In genomic region chr8:105893339-105893738, GRCm38 (mm10) we compare ENCODE assay signal across 7 mouse cellular contexts. TPM values are rescaled to one million over a fixed set of nuclear protein-coding genes. Genes with fewer than 3 reads are reported as not detected.
DNase-seq lines count a peak whose midpoint lies in the region; ATAC-seq and TF ChIP-seq lines count a peak whose summit lies in the region.

Gene Nrn1l, plus strand, starts transcription at chr8:105893567.

- no peaks in the 10 kb centered on the region for H3K27me3 ChIP-seq in hindbrain, embryonic 16.5 days (replicated peaks; ENCODE audit: control insufficient read depth, insufficient read depth, low read length)
- H3K27me3 ChIP-seq in lung, postnatal 0 days (replicated peaks; ENCODE audit: insufficient read depth, low read length): no peaks in the 10 kb centered on the region

- no peak within 1 kb of the TSS for H3K27ac ChIP-seq in hindbrain, embryonic 16.5 days (ENCODE audit: low read depth, low read length)
- H3K27ac ChIP-seq in lung, postnatal 0 days (ENCODE audit: low read length): no peak within 1 kb of the TSS

- peak; percentile 27 for TF ChIP-seq CTCF in lung, postnatal 0 days (IDR thresholded peaks at IDR 0.05)

- TF ChIP-seq EP300 in lung, postnatal 0 days (IDR thresholded peaks at IDR 0.05): no peak

- H3K4me2 ChIP-seq in hindbrain, embryonic 16.5 days (ENCODE audit: low read length): peak within 1 kb of the TSS; percentile 22; the same call in 1 of the 2 replicates
- H3K4me2 ChIP-seq in lung, postnatal 0 days (replicated peaks; ENCODE audit: low read depth, low read length): no peak within 1 kb of the TSS

- no peak within 1 kb of the TSS for H3K4me3 ChIP-seq in hindbrain, embryonic 16.5 days (ENCODE audit: low read length)
- no peak within 1 kb of the TSS for H3K4me3 ChIP-seq in lung, postnatal 0 days (ENCODE audit: low read depth, low read length)

- WGBS in hindbrain, embryonic 16.5 days: 4% methylated on average over 11 of the region's 11 CpGs
- 15% methylated on average over 11 of the region's 11 CpGs for WGBS in lung, postnatal 0 days

- peak; percentile 90 for ATAC-seq in hindbrain, embryonic 16.5 days
- ATAC-seq in lung, postnatal 0 days: peak; percentile 91

- H3K36me3 ChIP-seq in hindbrain, embryonic 16.5 days (ENCODE audit: control insufficient read depth, insufficient read depth, low read length): peaks cover 38% of the 10 kb centered on the region
- peaks cover 34% of the 10 kb centered on the region; the same call in 1 of the 2 replicates for H3K36me3 ChIP-seq in lung, postnatal 0 days (ENCODE audit: insufficient read depth, low read length)

- H3K4me1 ChIP-seq in hindbrain, embryonic 16.5 days (ENCODE audit: control insufficient read depth, insufficient read depth, low read depth, low read length): no peaks in the 10 kb centered on the region
- H3K4me1 ChIP-seq in lung, postnatal 0 days (ENCODE audit: insufficient read depth, low read depth, low read length): no peaks in the 10 kb centered on the region

- H3K9me3 ChIP-seq in hindbrain, embryonic 16.5 days (ENCODE audit: control insufficient read depth, low read length): no peaks in the 10 kb centered on the region
- no peaks in the 10 kb centered on the region for H3K9me3 ChIP-seq in lung, postnatal 0 days (ENCODE audit: low read length)

- peak; percentile 92 for DNase-seq in R1 (ENCODE audit: low read depth, low spot score)
- peak; percentile 84 for DNase-seq in embryo, embryonic 10 days (ENCODE audit: low spot score)
- peak; percentile 72 for DNase-seq in gastrocnemius, postnatal 10 days
- peak; percentile 69 to 76 for DNase-seq in layer of hippocampus, postnatal 36 days
- DNase-seq in lung, postnatal 0 days (ENCODE audit: low spot score): peak; percentile 85
- peak; percentile 91 for DNase-seq in right cerebral cortex, adult 18-20 months

- 0 out of 2 replicates have a peak within 1 kb of the TSS, but pooled peaks have one; percentile 24 for H3K9ac ChIP-seq in hindbrain, embryonic 16.5 days (ENCODE audit: low read depth, low read length)
- H3K9ac ChIP-seq in lung, postnatal 0 days (replicated peaks; ENCODE audit: low read depth): no peak within 1 kb of the TSS

RNA-seq across cellular contexts. Expression of gene Nrn1l, which starts in this region (rescaled TPM):
- total RNA-seq in gastrocnemius, postnatal 10 days (2021): under 1 TPM in 1 of 2 experiments, not detected in 1; 0.56 TPM
- 0.95 and 1.3 TPM in 2 replicates for polyA plus RNA-seq in hindbrain, embryonic 16.5 days (2015; fragmentation: Nextera tagmentation; extraction: Ambion mirVana)
- 1 to 10 TPM in 1 of 2 experiments, under 1 TPM in 1; 1.00 to 3.0 TPM for total RNA-seq in layer of hippocampus, postnatal 36 days (2021)
- 0.27 and 0.48 TPM in 2 replicates for polyA plus RNA-seq in lung, postnatal 0 days (2015; fragmentation: Nextera tagmentation; extraction: Ambion mirVana)

Comparison
In these comparisons a context has a peak if more than half of its experiments do, and no peak if none do; other contexts are left out.
1. Peak in DNase-seq in gastrocnemius, postnatal 10 days; RNA of the gene not detected or under 1 TPM.
2. Peak in DNase-seq and ATAC-seq in lung, postnatal 0 days; RNA of the gene not detected or under 1 TPM.